Mouse (Mus musculus) neutrophil, adult 65 days (primary cell): ENCODE data around the gene Ndufs5. TPM values are rescaled to one million over a fixed set of nuclear protein-coding genes. Genes with fewer than 3 reads are reported as not detected.

Experiments
- total RNA-seq: library from RNA; stranded (reverse); gene quantifications from 2 replicates; pipeline ENCODE4 v1.2.4, GENCODE M21; 2023

Gene Ndufs5
- 25.7 and 34.0 TPM in 2 replicates for total RNA-seq

GRCm38 (mm10) chr4:123717574-123718433 lies at the start of gene Ndufs5:
TSS of gene Ndufs5 (minus strand) at chr4:123718202.

GRCm38 (mm10) chr4:123750152-123750651 lies 32.2 kb upstream of the Ndufs5 start, which contains the start of gene Akirin1:
TSS of gene Akirin1 (minus strand) at chr4:123750345.

GRCm38 (mm10) chr4:123684260-123684659 lies 33.7 kb downstream of the Ndufs5 start, which contains the start of gene Macf1:
TSS of gene Macf1 (minus strand) at chr4:123684360.

Other genes starting within 250 kb of the Ndufs5 start
- 158 and 196 TPM in 2 replicates for gene Macf1, start 33.8 kb downstream of the Ndufs5 start, total RNA-seq
- gene Akirin1, start 32.1 kb upstream of the Ndufs5 start, total RNA-seq, result 62.0 and 69.2 TPM in 2 replicates
- gene Rhbdl2, start 69.7 kb upstream of the Ndufs5 start, total RNA-seq, result not detected in 2 replicates
- not detected in 2 replicates for gene 4933427I04Rik, start 141.5 kb upstream of the Ndufs5 start, total RNA-seq
- gene Mycbp, start 186.6 kb upstream of the Ndufs5 start, total RNA-seq, result 6.2 and 8.0 TPM in 2 replicates
- gene Rragc, start 199.2 kb upstream of the Ndufs5 start, total RNA-seq, result 61.1 and 63.0 TPM in 2 replicates
- 1.7 TPM in 1 of 2 replicates, not detected in the other for gene 4930535I16Rik, start 199.8 kb upstream of the Ndufs5 start, total RNA-seq